Mouse (Mus musculus) neural tube, embryonic 15.5 days (tissue): ENCODE results near the gene Cep85l. TPM values are rescaled to one million over a fixed set of nuclear protein-coding genes. Genes with fewer than 3 reads are reported as not detected.

Experiments
- ATAC-seq: fragments of 200-750 bp; cut with Nextera tagmentation; 2 replicates; pipeline ENCODE4 v1.8.0; 2017; ENCODE audit warnings: mild to moderate bottlenecking, moderate TSS enrichment, moderate library complexity; ENCODE audit not compliant: low FRiP score
- H3K27ac ChIP-seq: fragments of 300-500 bp; sonication (generic); replicated peaks from 2 replicates; pipeline ENCODE4 v1.5.1; 2015; ENCODE audit warnings: mild to moderate bottlenecking, inconsistent platforms
- H3K27me3 ChIP-seq: fragments of 300-500 bp; sonication (generic); replicated peaks from 2 replicates; pipeline ENCODE4 v1.6.1; 2015; ENCODE audit warnings: inconsistent platforms
- H3K36me3 ChIP-seq: fragments of 300-500 bp; sonication (generic); 2 replicates; pipeline ENCODE4 v1.6.1; 2015; ENCODE audit warnings: inconsistent platforms
- H3K4me1 ChIP-seq: fragments of 300-500 bp; sonication (generic); 2 replicates; pipeline ENCODE4 v1.6.1; 2015; ENCODE audit warnings: inconsistent platforms
- H3K4me2 ChIP-seq: fragments of 300-500 bp; sonication (generic); 2 replicates; pipeline ENCODE4 v1.6.1; 2015; ENCODE audit warnings: inconsistent platforms, mild to moderate bottlenecking, moderate library complexity
- H3K4me3 ChIP-seq: fragments of 300-500 bp; sonication (generic); replicated peaks from 2 replicates; pipeline ENCODE4 v1.5.1; 2015; ENCODE audit warnings: mild to moderate bottlenecking, inconsistent platforms
- H3K9ac ChIP-seq: fragments of 300-500 bp; sonication (generic); replicated peaks from 2 replicates; pipeline ENCODE4 v1.6.1; 2015; ENCODE audit warnings: mild to moderate bottlenecking, inconsistent platforms
- H3K9me3 ChIP-seq: fragments of 300-500 bp; sonication (generic); replicated peaks from 2 replicates; pipeline ENCODE4 v1.6.1; 2016; ENCODE audit warnings: inconsistent platforms
- WGBS: fragments of 180-500 bp; shearing (Covaris S2); methylation state at CpG from one replicate; pipeline ENCODE4 v1.1.7; 2015; ENCODE audit warnings: mixed read lengths; 5-methylcytosine and 5-hydroxymethylcytosine counted together
- polyA plus RNA-seq: library from polyadenylated mRNA; unstranded; fragments of >200 nt; fragmentation: Nextera tagmentation; extraction: Ambion mirVana; gene quantifications from 2 replicates; pipeline ENCODE4 v1.2.1, GENCODE M21; 2015

Cep85l gene
- polyA plus RNA-seq, result 4.8 and 5.0 TPM in 2 replicates

- peak within 1 kb of the TSS; percentile 64 for H3K4me2 ChIP-seq
These were observed at the start of gene Cep85l for GRCm38 (mm10) chr10:53379709-53380106. Gene Cep85l, minus strand, starts transcription at chr10:53379947.

DNA sequence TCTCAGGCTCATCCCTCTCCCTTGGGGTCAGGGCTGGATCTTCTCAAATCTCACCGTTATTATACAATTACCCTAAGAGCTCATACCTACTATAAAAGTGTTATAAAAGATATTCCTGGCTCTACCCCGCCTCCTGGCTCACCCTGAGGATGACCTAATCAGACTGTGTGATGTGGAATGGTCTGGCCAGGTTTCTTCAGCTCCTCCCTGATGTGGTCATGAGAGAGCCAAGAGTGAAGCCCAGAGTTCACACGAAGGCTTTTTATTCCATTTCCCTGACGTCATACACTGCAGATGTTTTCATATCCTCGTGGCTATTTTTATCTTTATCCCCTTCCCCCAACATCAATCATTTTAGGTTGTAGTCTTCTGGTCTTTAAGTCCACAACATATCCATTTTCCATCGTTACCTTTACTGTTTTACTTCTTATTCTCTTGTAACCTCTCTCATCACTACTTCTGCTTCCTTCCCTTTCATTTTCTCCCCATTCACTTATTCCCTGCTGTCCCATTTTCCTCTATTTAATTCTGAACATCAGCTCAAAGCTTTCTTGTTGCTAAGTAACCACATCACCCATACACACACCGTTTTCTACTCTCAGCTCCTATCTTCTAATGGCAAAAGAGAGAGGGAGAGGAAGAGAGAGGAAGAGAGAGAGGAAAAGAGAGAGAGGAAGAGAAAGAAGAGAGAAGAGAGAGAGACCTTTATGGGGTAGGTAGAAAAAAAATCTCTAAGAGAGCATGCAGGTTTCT is 49.1 kb upstream of the Cep85l start:
- H3K4me2 ChIP-seq, result no peak overlapping the region
- H3K27ac ChIP-seq, result peak overlapping the region; percentile 54; the same call in 1 of the 2 replicates
- H3K9ac ChIP-seq, result no peak overlapping the region
- no peaks in the 10 kb centered on the region for H3K9me3 ChIP-seq
- H3K36me3 ChIP-seq, result no peaks in the 10 kb centered on the region
- 56% methylated on average over 7 of the region's 7 CpGs for WGBS
- no peaks in the 10 kb centered on the region for H3K27me3 ChIP-seq
- H3K4me3 ChIP-seq, result no peak overlapping the region
- ATAC-seq, result peak; percentile 79
- H3K4me1 ChIP-seq, result peaks cover 15% of the 10 kb centered on the region

More at GRCm38 (mm10) chr10:53379709-53380106, at the start of gene Cep85l:
- peaks cover 27% of the 10 kb centered on the region for H3K4me1 ChIP-seq
- no peaks in the 10 kb centered on the region for H3K9me3 ChIP-seq
- H3K36me3 ChIP-seq, result no peaks in the 10 kb centered on the region
- no peaks in the 10 kb centered on the region for H3K27me3 ChIP-seq
- H3K4me3 ChIP-seq, result peak within 1 kb of the TSS; percentile 79
- under 1% methylated on average over 31 of the region's 31 CpGs for WGBS
- peak within 1 kb of the TSS; percentile 96 for H3K9ac ChIP-seq
- H3K27ac ChIP-seq, result peak within 1 kb of the TSS; percentile 94
- peak; percentile 98 for ATAC-seq

DNA sequence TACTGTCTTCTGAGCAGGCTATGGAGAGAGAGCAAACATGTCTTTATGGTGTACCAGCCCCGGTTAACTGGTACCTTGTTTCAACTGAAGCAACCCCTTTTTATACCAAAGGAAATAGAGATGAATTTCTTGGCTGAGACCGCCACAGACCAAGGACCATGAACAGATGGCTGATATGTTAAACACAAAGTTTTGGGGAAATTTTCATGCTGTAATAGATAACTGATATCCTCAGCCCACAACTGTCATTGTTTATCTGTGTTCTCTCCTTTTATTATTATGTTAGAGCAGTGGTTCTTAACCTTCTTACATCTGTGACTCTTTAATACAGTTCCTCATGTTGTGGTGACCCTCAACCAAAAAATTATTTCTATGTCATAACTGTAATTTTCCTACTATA is 46.8 kb upstream of the Cep85l start:
- peaks cover 15% of the 10 kb centered on the region for H3K4me1 ChIP-seq
- H3K9ac ChIP-seq, result no peak overlapping the region
- H3K27me3 ChIP-seq, result no peaks in the 10 kb centered on the region
- H3K9me3 ChIP-seq, result no peaks in the 10 kb centered on the region
- ATAC-seq, result no peak
- H3K36me3 ChIP-seq, result no peaks in the 10 kb centered on the region
- H3K27ac ChIP-seq, result no peak overlapping the region
- H3K4me3 ChIP-seq, result no peak overlapping the region
- H3K4me2 ChIP-seq, result no peak overlapping the region
- whole genome bisulfite sequencing, result 94% methylated on average over 2 of the region's 2 CpGs

- ATAC-seq, result no peak
These were observed 43.3 kb upstream of the Cep85l start for GRCm38 (mm10) chr10:53423091-53423490.

GRCm38 (mm10) chr10:53422206-53422605 is 42.5 kb upstream of the Cep85l start:
- 0 out of 2 replicates have a peak, but pooled peaks cover 3% of the 10 kb centered on the region for H3K4me1 ChIP-seq
- no peak overlapping the region for H3K9ac ChIP-seq
- no peaks in the 10 kb centered on the region for H3K9me3 ChIP-seq
- H3K27ac ChIP-seq, result no peak overlapping the region
- H3K36me3 ChIP-seq, result no peaks in the 10 kb centered on the region
- H3K4me2 ChIP-seq, result no peak overlapping the region
- ATAC-seq, result no peak
- WGBS, result 68% methylated on average over 1 of the region's 1 CpGs
- H3K27me3 ChIP-seq, result no peaks in the 10 kb centered on the region
- H3K4me3 ChIP-seq, result no peak overlapping the region

More at GRCm38 (mm10) chr10:53423091-53423490, 43.3 kb upstream of the Cep85l start:
- WGBS, result 100% methylated on average over 1 of the region's 1 CpGs
- Histone ChIP-seq H3K27me3 (no peaks in the 10 kb centered on the region), H3K4me1 (0 out of 2 replicates have a peak, but pooled peaks cover 3% of the 10 kb centered on the region), H3K4me3 (no peak overlapping the region), H3K36me3 (no peaks in the 10 kb centered on the region), H3K9me3 (no peaks in the 10 kb centered on the region), H3K9ac (no peak overlapping the region), H3K27ac (no peak overlapping the region), H3K4me2 (no peak overlapping the region)

- no peak overlapping the region for H3K4me3 ChIP-seq
- H3K27me3 ChIP-seq, result no peaks in the 10 kb centered on the region
- H3K9me3 ChIP-seq, result no peaks in the 10 kb centered on the region
- no peak overlapping the region for H3K27ac ChIP-seq
- H3K4me2 ChIP-seq, result no peak overlapping the region
- no peaks in the 10 kb centered on the region for H3K36me3 ChIP-seq
- WGBS, result 91% methylated on average over 6 of the region's 6 CpGs
- H3K4me1 ChIP-seq, result 0 out of 2 replicates have a peak, but pooled peaks cover 3% of the 10 kb centered on the region
- no peak for ATAC-seq
- no peak overlapping the region for H3K9ac ChIP-seq
These were observed 41.9 kb upstream of the Cep85l start for GRCm38 (mm10) chr10:53421613-53422012.

DNA sequence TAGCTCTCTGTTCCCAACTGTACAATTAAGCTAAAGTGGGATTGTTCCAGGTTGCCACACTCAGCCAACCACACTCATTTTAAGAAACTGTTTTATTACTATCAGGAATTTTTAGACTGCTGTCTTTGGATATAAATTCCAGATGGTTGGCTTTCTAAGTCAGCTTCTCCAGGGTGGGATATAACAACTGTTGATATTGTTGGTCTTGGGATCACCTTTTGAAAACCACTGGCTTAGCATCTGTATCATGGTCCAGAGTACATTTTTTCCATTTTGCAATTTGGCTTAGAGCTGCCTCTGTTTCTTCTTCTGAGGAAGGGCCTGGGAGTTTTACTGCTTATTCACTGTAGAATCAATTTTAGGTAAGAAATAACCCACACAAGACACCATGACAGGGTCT is 40.3 kb upstream of the Cep85l start:
- no peak for ATAC-seq
- Histone ChIP-seq H3K9ac (no peak overlapping the region), H3K9me3 (no peaks in the 10 kb centered on the region), H3K27ac (no peak overlapping the region), H3K27me3 (no peaks in the 10 kb centered on the region), H3K4me3 (no peak overlapping the region), H3K4me1 (0 out of 2 replicates have a peak, but pooled peaks cover 3% of the 10 kb centered on the region), H3K4me2 (no peak overlapping the region), H3K36me3 (no peaks in the 10 kb centered on the region)

- Histone ChIP-seq H3K27me3 (no peaks in the 10 kb centered on the region), H3K9me3 (no peaks in the 10 kb centered on the region), H3K4me1 (0 out of 2 replicates have a peak, but pooled peaks cover 3% of the 10 kb centered on the region), H3K4me3 (no peak overlapping the region), H3K36me3 (no peaks in the 10 kb centered on the region), H3K9ac (no peak overlapping the region), H3K27ac (no peak overlapping the region), H3K4me2 (no peak overlapping the region)
- 74% methylated on average over 4 of the region's 4 CpGs for WGBS
- no peak for ATAC-seq
These were observed 39.6 kb upstream of the Cep85l start for GRCm38 (mm10) chr10:53419139-53419935.

DNA sequence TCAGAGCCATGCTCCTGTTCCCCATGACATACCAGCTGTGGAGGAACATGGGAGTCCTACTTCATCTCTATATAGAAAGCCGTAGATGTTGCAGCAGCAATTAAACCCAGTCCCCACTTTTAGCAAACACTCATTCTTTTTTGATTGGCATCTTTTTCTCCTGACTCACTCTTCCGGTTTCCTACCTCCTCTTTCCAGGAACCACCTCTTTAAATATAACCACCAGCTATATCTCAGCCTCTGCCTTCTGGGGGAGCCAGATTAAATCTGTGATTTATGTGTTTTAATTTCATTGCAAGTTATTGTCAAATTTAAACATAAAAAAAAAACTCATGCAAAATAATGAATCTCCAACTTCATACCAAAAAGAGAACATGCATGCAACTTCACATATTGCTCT is 37.3 kb upstream of the Cep85l start:
- no peak overlapping the region for H3K9ac ChIP-seq
- no peak for ATAC-seq
- H3K9me3 ChIP-seq, result no peaks in the 10 kb centered on the region
- no peak overlapping the region for H3K4me3 ChIP-seq
- no peaks in the 10 kb centered on the region for H3K36me3 ChIP-seq
- 0 out of 2 replicates have a peak, but pooled peaks cover 3% of the 10 kb centered on the region for H3K4me1 ChIP-seq
- no peaks in the 10 kb centered on the region for H3K27me3 ChIP-seq
- 78% methylated on average over 2 of the region's 2 CpGs for WGBS
- H3K4me2 ChIP-seq, result no peak overlapping the region
- H3K27ac ChIP-seq, result no peak overlapping the region

DNA sequence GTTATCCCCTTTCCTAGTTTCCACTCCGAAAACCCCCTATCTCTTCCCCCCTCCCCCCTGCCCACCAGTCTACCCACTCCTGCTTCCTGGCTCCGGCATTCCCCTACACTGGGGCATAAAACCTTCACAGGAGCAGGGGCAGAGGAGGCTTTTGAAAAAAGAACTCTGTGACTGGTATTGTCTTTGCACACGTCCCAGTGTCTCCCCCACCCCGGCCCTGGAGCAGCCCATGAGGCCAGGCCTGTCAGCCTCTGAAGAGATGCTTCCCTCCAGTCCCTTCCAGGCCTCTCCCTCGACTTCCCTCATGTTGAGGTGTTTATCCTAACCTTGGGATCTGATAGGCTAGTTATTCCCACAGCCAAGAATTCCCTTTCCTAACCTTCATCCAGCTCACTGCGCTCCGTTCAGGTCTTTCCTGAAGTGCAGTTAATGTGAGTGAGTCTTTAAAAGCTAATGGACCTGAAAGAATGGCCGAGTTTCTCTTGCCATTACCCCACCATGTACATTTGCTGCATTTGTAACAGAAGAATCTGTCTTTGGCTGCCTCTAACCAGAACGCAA is 36.5 kb upstream of the Cep85l start:
- Histone ChIP-seq H3K36me3 (no peaks in the 10 kb centered on the region), H3K4me3 (no peak overlapping the region), H3K4me2 (no peak overlapping the region), H3K27ac (no peak overlapping the region), H3K27me3 (no peaks in the 10 kb centered on the region), H3K9me3 (no peaks in the 10 kb centered on the region), H3K4me1 (0 out of 2 replicates have a peak, but pooled peaks cover 3% of the 10 kb centered on the region), H3K9ac (no peak overlapping the region)
- 35% methylated on average over 9 of the region's 9 CpGs for WGBS
- peak; percentile 32; the same call in 1 of the 2 replicates for ATAC-seq

GRCm38 (mm10) chr10:53415252-53415651 is 35.5 kb upstream of the Cep85l start:
- Histone ChIP-seq H3K4me3 (no peak overlapping the region), H3K27me3 (no peaks in the 10 kb centered on the region), H3K36me3 (no peaks in the 10 kb centered on the region), H3K9ac (no peak overlapping the region), H3K4me1 (no peaks in the 10 kb centered on the region), H3K9me3 (no peaks in the 10 kb centered on the region), H3K27ac (no peak overlapping the region), H3K4me2 (no peak overlapping the region)
- 88% methylated on average over 9 of the region's 9 CpGs for WGBS
- no peak for ATAC-seq
